Mouse (Mus musculus): ENCODE measurements around the gene Tek. TPM values are rescaled to one million over a fixed set of nuclear protein-coding genes. Genes with fewer than 3 reads are reported as not detected.
A peak's percentile ranks its signal among the peaks of the same experiment; 100 is the strongest.

Tek gene
- total and polyA plus RNA-seq, 2 experiments from 2014 or later: 6.8 to 10.4 TPM

GRCm38 (mm10) chr4:94746387-94746811 lies 7.3 kb downstream of the Tek start:
- ATAC-seq (no peak), DNase-seq (no peak)
- no peak overlapping the region for H3K4me3 ChIP-seq (ENCODE audit: low read depth, low read length)
- no peaks in the 10 kb centered on the region for H3K9me3 ChIP-seq (ENCODE audit: low read length)
- H3K4me1 ChIP-seq (ENCODE audit: insufficient read depth): no peaks in the 10 kb centered on the region
- no peaks in the 10 kb centered on the region for H3K36me3 ChIP-seq (ENCODE audit: insufficient read depth)
- H3K4me2 ChIP-seq (ENCODE audit: low read depth): no peak overlapping the region
- 61% methylated on average over 7 of the region's 7 CpGs for WGBS
- no peaks in the 10 kb centered on the region for H3K27me3 ChIP-seq (ENCODE audit: insufficient read depth, low read length)
- no peak overlapping the region for H3K9ac ChIP-seq
- H3K27ac ChIP-seq (ENCODE audit: low read depth, low read length): no peak overlapping the region
- no peak for TF ChIP-seq CTCF (IDR thresholded peaks at IDR 0.05; ENCODE audit: low read depth)

- H3K36me3 ChIP-seq (ENCODE audit: insufficient read depth): no peaks in the 10 kb centered on the region
- no peaks in the 10 kb centered on the region for H3K9me3 ChIP-seq (ENCODE audit: low read length)
- no peak overlapping the region for H3K9ac ChIP-seq
- 90% methylated on average over 3 of the region's 3 CpGs for WGBS
- H3K27me3 ChIP-seq (ENCODE audit: insufficient read depth, low read length): no peaks in the 10 kb centered on the region
- DNase-seq (no peak), ATAC-seq (no peak)
- no peak for TF ChIP-seq CTCF (IDR thresholded peaks at IDR 0.05; ENCODE audit: low read depth)
- no peaks in the 10 kb centered on the region for H3K4me1 ChIP-seq (ENCODE audit: insufficient read depth)
- no peak overlapping the region for H3K27ac ChIP-seq (ENCODE audit: low read depth, low read length)
- H3K4me2 ChIP-seq (ENCODE audit: low read depth): no peak overlapping the region
- H3K4me3 ChIP-seq (ENCODE audit: low read depth, low read length): no peak overlapping the region
Measured at GRCm38 (mm10) chr4:94747338-94747737, 8.2 kb downstream of the Tek start.

DNA sequence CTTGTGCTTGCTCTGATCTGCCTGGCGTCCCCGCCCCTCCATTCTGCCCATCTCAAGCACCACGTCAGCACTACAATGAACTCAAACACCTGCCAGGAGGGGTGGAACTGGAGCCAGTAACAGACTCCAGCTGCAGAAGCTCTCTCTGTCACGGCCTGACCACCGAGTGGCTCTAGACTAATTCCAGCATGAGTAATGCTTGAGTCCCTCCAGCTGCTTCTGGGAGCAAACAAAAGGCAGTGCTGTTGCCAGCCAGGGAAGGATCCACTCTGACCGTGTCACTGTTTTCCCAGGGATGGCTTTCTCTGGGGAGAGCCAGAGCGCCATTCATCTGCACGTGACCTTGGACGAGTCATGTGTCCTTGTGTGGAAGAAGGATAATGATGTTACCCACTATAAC lies 13.4 kb downstream of the Tek start:
- Histone ChIP-seq H3K4me3 (ENCODE audit: low read depth, low read length) (no peak overlapping the region), H3K4me2 (ENCODE audit: low read depth) (no peak overlapping the region), H3K27ac (ENCODE audit: low read depth, low read length) (no peak overlapping the region), H3K9me3 (ENCODE audit: low read length) (no peaks in the 10 kb centered on the region), H3K4me1 (ENCODE audit: insufficient read depth) (no peaks in the 10 kb centered on the region), H3K36me3 (ENCODE audit: insufficient read depth) (no peaks in the 10 kb centered on the region), H3K9ac (no peak overlapping the region), H3K27me3 (ENCODE audit: insufficient read depth, low read length) (no peaks in the 10 kb centered on the region)
- no peak for TF ChIP-seq CTCF (IDR thresholded peaks at IDR 0.05; ENCODE audit: low read depth)
- ATAC-seq: peak; percentile 76
- DNase-seq: peak; percentile 5
- WGBS: 21% methylated on average over 9 of the region's 9 CpGs

DNA sequence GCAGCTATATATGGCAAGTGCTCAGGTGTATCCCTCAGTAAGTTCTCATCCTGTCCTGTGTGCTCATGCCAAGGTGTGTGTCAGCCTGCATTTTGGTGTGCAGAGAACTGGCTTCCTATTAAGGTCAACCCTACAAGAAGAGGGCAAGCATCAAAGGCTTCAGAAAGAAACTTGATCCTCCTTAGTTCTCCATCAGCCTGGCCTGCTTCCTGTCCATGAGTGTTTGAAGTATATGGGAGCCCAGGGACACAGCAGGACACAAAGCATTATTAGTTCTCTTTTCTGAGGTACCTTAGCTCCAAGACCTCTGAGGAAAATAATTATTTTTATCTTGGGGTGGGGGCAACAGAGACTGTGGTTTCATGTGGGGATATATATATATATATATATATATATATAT lies 26.1 kb downstream of the Tek start:
- no peaks in the 10 kb centered on the region for H3K9me3 ChIP-seq (ENCODE audit: low read length)
- no peak overlapping the region for H3K9ac ChIP-seq
- no peak overlapping the region for H3K4me2 ChIP-seq (ENCODE audit: low read depth)
- no peaks in the 10 kb centered on the region for H3K36me3 ChIP-seq (ENCODE audit: insufficient read depth)
- H3K4me3 ChIP-seq (ENCODE audit: low read depth, low read length): no peak overlapping the region
- ATAC-seq (no peak), DNase-seq (no peak)
- H3K4me1 ChIP-seq (ENCODE audit: insufficient read depth): no peaks in the 10 kb centered on the region
- TF ChIP-seq CTCF (IDR thresholded peaks at IDR 0.05; ENCODE audit: low read depth): no peak
- no peak overlapping the region for H3K27ac ChIP-seq (ENCODE audit: low read depth, low read length)
- no peaks in the 10 kb centered on the region for H3K27me3 ChIP-seq (ENCODE audit: insufficient read depth, low read length)

- no peak for TF ChIP-seq CTCF (IDR thresholded peaks at IDR 0.05; ENCODE audit: low read depth)
- WGBS: 84% methylated on average over 7 of the region's 7 CpGs
Measured at GRCm38 (mm10) chr4:94766176-94766575, 27.1 kb downstream of the Tek start.

GRCm38 (mm10) chr4:94768624-94769023 lies 29.5 kb downstream of the Tek start:
- H3K4me3 ChIP-seq (ENCODE audit: low read depth, low read length): no peak overlapping the region
- H3K4me1 ChIP-seq (ENCODE audit: insufficient read depth): no peaks in the 10 kb centered on the region
- DNase-seq: no peak
- no peaks in the 10 kb centered on the region for H3K9me3 ChIP-seq (ENCODE audit: low read length)
- H3K27ac ChIP-seq (ENCODE audit: low read depth, low read length): no peak overlapping the region
- WGBS: 82% methylated on average over 3 of the region's 3 CpGs
- ATAC-seq: no peak
- TF ChIP-seq CTCF (IDR thresholded peaks at IDR 0.05; ENCODE audit: low read depth): no peak
- no peaks in the 10 kb centered on the region for H3K36me3 ChIP-seq (ENCODE audit: insufficient read depth)
- no peak overlapping the region for H3K4me2 ChIP-seq (ENCODE audit: low read depth)
- H3K9ac ChIP-seq: no peak overlapping the region
- no peaks in the 10 kb centered on the region for H3K27me3 ChIP-seq (ENCODE audit: insufficient read depth, low read length)

More at GRCm38 (mm10) chr4:94766176-94766575, 27.1 kb downstream of the Tek start:
- H3K9me3 ChIP-seq (ENCODE audit: low read length): no peaks in the 10 kb centered on the region
- no peak overlapping the region for H3K4me2 ChIP-seq (ENCODE audit: low read depth)
- no peak overlapping the region for H3K9ac ChIP-seq
- H3K27ac ChIP-seq (ENCODE audit: low read depth, low read length): no peak overlapping the region
- no peaks in the 10 kb centered on the region for H3K27me3 ChIP-seq (ENCODE audit: insufficient read depth, low read length)
- H3K4me1 ChIP-seq (ENCODE audit: insufficient read depth): no peaks in the 10 kb centered on the region
- H3K36me3 ChIP-seq (ENCODE audit: insufficient read depth): no peaks in the 10 kb centered on the region
- H3K4me3 ChIP-seq (ENCODE audit: low read depth, low read length): no peak overlapping the region
- no peak for ATAC-seq
- DNase-seq: no peak

DNA sequence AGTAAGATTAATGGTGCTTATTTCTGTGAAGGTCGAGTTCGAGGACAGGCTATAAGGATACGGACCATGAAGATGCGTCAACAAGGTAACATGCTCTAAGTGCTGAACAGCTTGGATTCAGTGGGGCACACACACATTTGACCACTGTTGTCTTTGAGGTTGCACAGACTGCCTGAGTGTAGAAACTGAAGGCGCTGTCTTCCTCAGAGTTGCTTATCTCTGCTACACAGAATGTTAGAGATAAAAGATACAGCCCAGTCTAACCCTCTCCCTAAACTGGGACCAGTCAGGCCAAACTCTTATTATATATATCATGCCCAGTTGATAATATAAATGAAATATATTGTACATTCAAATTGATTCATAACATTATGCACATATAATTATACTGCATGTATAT lies 42.0 kb downstream of the Tek start:
- Histone ChIP-seq H3K36me3 (ENCODE audit: insufficient read depth) (no peaks in the 10 kb centered on the region), H3K4me2 (ENCODE audit: low read depth) (no peak overlapping the region), H3K27ac (ENCODE audit: low read depth, low read length) (no peak overlapping the region), H3K9ac (no peak overlapping the region), H3K4me1 (ENCODE audit: insufficient read depth) (no peaks in the 10 kb centered on the region), H3K4me3 (ENCODE audit: low read depth, low read length) (no peak overlapping the region), H3K27me3 (ENCODE audit: insufficient read depth, low read length) (no peaks in the 10 kb centered on the region), H3K9me3 (ENCODE audit: low read length) (no peaks in the 10 kb centered on the region)
- DNase-seq: no peak
- 96% methylated on average over 5 of the region's 5 CpGs for WGBS
- no peak for ATAC-seq
- no peak for TF ChIP-seq CTCF (IDR thresholded peaks at IDR 0.05; ENCODE audit: low read depth)

GRCm38 (mm10) chr4:94785921-94786320 lies 46.8 kb downstream of the Tek start:
- Histone ChIP-seq H3K4me1 (ENCODE audit: insufficient read depth) (no peaks in the 10 kb centered on the region), H3K27me3 (ENCODE audit: insufficient read depth, low read length) (no peaks in the 10 kb centered on the region), H3K9me3 (ENCODE audit: low read length) (no peaks in the 10 kb centered on the region), H3K4me3 (ENCODE audit: low read depth, low read length) (no peak overlapping the region), H3K9ac (no peak overlapping the region), H3K36me3 (ENCODE audit: insufficient read depth) (no peaks in the 10 kb centered on the region), H3K27ac (ENCODE audit: low read depth, low read length) (no peak overlapping the region), H3K4me2 (ENCODE audit: low read depth) (no peak overlapping the region)
- no peak for ATAC-seq
- 96% methylated on average over 2 of the region's 2 CpGs for WGBS
- no peak for DNase-seq
- no peak for TF ChIP-seq CTCF (IDR thresholded peaks at IDR 0.05; ENCODE audit: low read depth)

Measured in forebrain, postnatal 0 days (tissue).